Mouse (Mus musculus) heart, embryonic 11.5 days (tissue): ENCODE measurements around the gene Fam187b. TPM values are rescaled to one million over a fixed set of nuclear protein-coding genes. Genes with fewer than 3 reads are reported as not detected.
"Not testable (repeated sequence)": the region's sequence is repeated elsewhere in the genome, so short reads cannot be mapped to it uniquely, and the experiment has no call there.

Source experiments
- ATAC-seq: fragments of 200-750 bp; cut with Nextera tagmentation; replicated peaks from 2 replicates; pipeline ENCODE4 v1.8.0; 2017; ENCODE audit warnings: moderate library complexity; ENCODE audit not compliant: insufficient number of reproducible peaks, low FRiP score, low TSS enrichment
- H3K27ac ChIP-seq: fragments of 300-500 bp; sonication (generic); 2 replicates; pipeline ENCODE4 v1.5.1; 2014; ENCODE audit warnings: mild to moderate bottlenecking, low read depth, low read length
- H3K27me3 ChIP-seq: fragments of 300-500 bp; sonication (generic); 2 replicates; pipeline ENCODE4 v1.6.1; 2014; ENCODE audit warnings: mild to moderate bottlenecking, low read length, mixed read lengths; ENCODE audit not compliant: control insufficient read depth, insufficient read depth
- H3K36me3 ChIP-seq: fragments of 300-500 bp; sonication (generic); 2 replicates; pipeline ENCODE4 v1.6.1; 2014; ENCODE audit warnings: mild to moderate bottlenecking, low read length, moderate library complexity, mixed read lengths; ENCODE audit not compliant: control insufficient read depth, insufficient read depth
- H3K4me1 ChIP-seq: fragments of 300-500 bp; sonication (generic); 2 replicates; pipeline ENCODE4 v1.6.1; 2014; ENCODE audit warnings: low read length; ENCODE audit not compliant: control insufficient read depth, insufficient read depth
- H3K4me2 ChIP-seq: fragments of 300-500 bp; sonication (generic); 2 replicates; pipeline ENCODE4 v1.6.1; 2014; ENCODE audit warnings: mild to moderate bottlenecking, moderate library complexity
- H3K4me3 ChIP-seq: fragments of 300-500 bp; sonication (generic); 2 replicates; pipeline ENCODE4 v1.5.1; 2014; ENCODE audit warnings: low read depth, low read length
- H3K9ac ChIP-seq: fragments of 300-500 bp; sonication (generic); 2 replicates; pipeline ENCODE4 v1.6.1; 2014; ENCODE audit warnings: mild to moderate bottlenecking, low read depth, low read length, moderate library complexity
- H3K9me3 ChIP-seq: fragments of 300-500 bp; sonication (generic); replicated peaks from 2 replicates; pipeline ENCODE4 v1.6.1; 2016; ENCODE audit warnings: low read length; ENCODE audit not compliant: control insufficient read depth
- WGBS: fragments of 180-500 bp; shearing (Covaris S2); extraction: QIAGEN DNeasy Blood & Tissue Kit; methylation state at CpG from one replicate; pipeline ENCODE4 v1.1.7; 2014; ENCODE audit not compliant: insufficient replicate concordance; 5-methylcytosine and 5-hydroxymethylcytosine counted together
- polyA plus RNA-seq: library from polyadenylated mRNA; unstranded; fragments of >200 nt; fragmentation: Nextera tagmentation; extraction: Ambion mirVana; gene quantifications from 2 replicates; pipeline ENCODE4 v1.2.1, GENCODE M21; 2014

Fam187b gene
- polyA plus RNA-seq, 1 experiment from 2014 or later = 0.89 TPM

GRCm38 (mm10) chr7:30945466-30945865 lies 28.1 kb upstream of the Fam187b start:
- not testable (repeated sequence) for H3K4me3 ChIP-seq, ATAC-seq, H3K4me2 ChIP-seq, H3K4me1 ChIP-seq, H3K9me3 ChIP-seq, H3K36me3 ChIP-seq, H3K27ac ChIP-seq, H3K9ac ChIP-seq, H3K27me3 ChIP-seq
- WGBS = 87% methylated on average over 7 of the region's 7 CpGs

GRCm38 (mm10) chr7:30945876-30946275 lies 27.7 kb upstream of the Fam187b start:
- H3K4me3 ChIP-seq = no peak overlapping the region
- peaks cover 2% of the 10 kb centered on the region; the same call in 1 of the 2 replicates for H3K36me3 ChIP-seq
- no peak overlapping the region for H3K4me2 ChIP-seq
- no peak for ATAC-seq
- no peaks in the 10 kb centered on the region for H3K4me1 ChIP-seq
- no peaks in the 10 kb centered on the region for H3K9me3 ChIP-seq
- H3K27me3 ChIP-seq = no peaks in the 10 kb centered on the region
- no peak overlapping the region for H3K27ac ChIP-seq
- WGBS = 97% methylated on average over 7 of the region's 7 CpGs
- no peak overlapping the region for H3K9ac ChIP-seq

- not testable (repeated sequence) for H3K27ac ChIP-seq, H3K4me1 ChIP-seq, H3K4me3 ChIP-seq, H3K4me2 ChIP-seq, H3K27me3 ChIP-seq, H3K9me3 ChIP-seq, ATAC-seq, H3K9ac ChIP-seq
- 93% methylated on average over 3 of the region's 3 CpGs for WGBS
- H3K36me3 ChIP-seq = peaks cover 21% of the 10 kb centered on the region
Observed at GRCm38 (mm10) chr7:30949902-30950301, 23.7 kb upstream of the Fam187b start.

DNA sequence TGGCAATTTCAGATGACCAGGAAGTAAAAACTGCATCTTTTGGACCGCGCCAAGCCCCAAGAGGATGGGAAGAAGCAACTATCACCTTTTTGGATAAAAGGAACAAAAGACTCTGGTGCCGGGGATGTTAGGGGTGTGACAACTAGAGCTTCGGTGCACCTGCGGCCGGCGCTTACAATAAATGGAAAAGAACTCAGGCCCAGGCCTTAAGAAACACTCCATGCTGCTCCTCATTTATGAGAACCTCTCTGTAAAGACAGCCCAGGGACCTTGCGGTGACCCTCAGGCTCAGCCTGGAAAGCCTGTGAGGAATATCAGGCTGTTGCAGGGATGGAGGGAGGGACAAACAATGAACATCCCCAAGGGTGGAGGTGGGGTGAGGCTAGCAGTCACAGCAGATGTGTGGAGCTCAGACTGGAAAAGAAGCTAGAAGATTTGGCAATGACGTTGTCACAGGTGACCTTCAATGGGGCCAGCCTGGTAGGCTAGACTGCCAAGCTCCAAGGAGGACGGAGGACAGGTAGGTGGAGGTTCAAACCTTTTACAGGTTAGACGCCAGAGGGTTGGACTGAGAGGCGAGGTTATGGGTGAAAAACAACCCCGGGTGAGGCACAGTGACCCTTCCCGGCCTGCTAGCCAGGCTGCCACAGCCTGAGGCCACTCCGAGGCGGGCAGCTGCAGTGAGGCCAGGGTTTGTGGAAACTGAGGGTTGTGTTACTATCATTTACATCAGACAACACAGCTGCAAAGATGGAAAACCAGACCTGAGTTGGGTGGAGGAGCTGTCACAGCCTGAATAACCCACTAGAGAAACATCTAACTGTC lies 20.9 kb upstream of the Fam187b start:
- Histone ChIP-seq H3K9ac (no peak overlapping the region), H3K4me1 (peaks cover 4% of the 10 kb centered on the region; the same call in 1 of the 2 replicates), H3K27ac (no peak overlapping the region), H3K4me2 (no peak overlapping the region), H3K27me3 (no peaks in the 10 kb centered on the region), H3K9me3 (no peaks in the 10 kb centered on the region), H3K4me3 (no peak overlapping the region), H3K36me3 (peaks cover 24% of the 10 kb centered on the region)
- WGBS = 91% methylated on average over 16 of the region's 16 CpGs
- ATAC-seq = no peak

DNA sequence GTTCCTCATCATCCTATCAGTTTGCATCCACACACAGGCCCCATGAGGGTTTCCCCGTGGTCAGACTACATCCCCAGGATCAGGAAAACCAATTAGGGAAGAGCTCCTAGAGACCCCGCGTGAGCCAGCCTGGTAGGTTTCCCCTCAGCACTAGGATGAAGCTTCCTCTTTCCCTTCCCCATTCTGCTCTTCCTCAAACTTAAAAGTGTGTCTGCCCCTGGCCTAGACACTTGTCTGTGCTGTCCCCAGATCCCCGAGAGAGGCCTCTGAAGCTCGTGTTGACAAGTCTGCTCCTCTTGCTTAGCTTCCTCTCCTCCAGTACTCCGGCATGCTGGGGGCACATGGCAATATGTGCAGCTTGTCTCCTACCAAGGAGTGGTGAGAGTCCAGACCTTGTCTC lies 20.1 kb upstream of the Fam187b start:
- H3K9me3 ChIP-seq = no peaks in the 10 kb centered on the region
- no peaks in the 10 kb centered on the region for H3K27me3 ChIP-seq
- WGBS = 82% methylated on average over 6 of the region's 6 CpGs
- ATAC-seq = no peak
- H3K4me2 ChIP-seq = no peak overlapping the region
- no peak overlapping the region for H3K9ac ChIP-seq
- H3K27ac ChIP-seq = no peak overlapping the region
- H3K36me3 ChIP-seq = peaks cover 24% of the 10 kb centered on the region
- no peak overlapping the region for H3K4me3 ChIP-seq
- H3K4me1 ChIP-seq = peaks cover 10% of the 10 kb centered on the region

- ATAC-seq = no peak
- no peaks in the 10 kb centered on the region for H3K9me3 ChIP-seq
- H3K36me3 ChIP-seq = peaks cover 24% of the 10 kb centered on the region
- WGBS = 92% methylated on average over 3 of the region's 3 CpGs
- H3K4me3 ChIP-seq = no peak overlapping the region
- no peak overlapping the region for H3K9ac ChIP-seq
- H3K4me2 ChIP-seq = no peak overlapping the region
- H3K27me3 ChIP-seq = no peaks in the 10 kb centered on the region
- H3K27ac ChIP-seq = no peak overlapping the region
- H3K4me1 ChIP-seq = peaks cover 10% of the 10 kb centered on the region
Observed at GRCm38 (mm10) chr7:30954036-30954435, 19.6 kb upstream of the Fam187b start.

- H3K9me3 ChIP-seq = no peaks in the 10 kb centered on the region
- peak overlapping the region; percentile 79 for H3K4me2 ChIP-seq
- H3K36me3 ChIP-seq = peaks cover 24% of the 10 kb centered on the region
- H3K9ac ChIP-seq = no peak overlapping the region
- H3K27me3 ChIP-seq = no peaks in the 10 kb centered on the region
- H3K4me1 ChIP-seq = peaks cover 10% of the 10 kb centered on the region
- no peak overlapping the region for H3K27ac ChIP-seq
- ATAC-seq = no peak
- WGBS = 88% methylated on average over 12 of the region's 12 CpGs
- peak overlapping the region; percentile 98 for H3K4me3 ChIP-seq
Observed at GRCm38 (mm10) chr7:30954971-30955520, 18.5 kb upstream of the Fam187b start.

DNA sequence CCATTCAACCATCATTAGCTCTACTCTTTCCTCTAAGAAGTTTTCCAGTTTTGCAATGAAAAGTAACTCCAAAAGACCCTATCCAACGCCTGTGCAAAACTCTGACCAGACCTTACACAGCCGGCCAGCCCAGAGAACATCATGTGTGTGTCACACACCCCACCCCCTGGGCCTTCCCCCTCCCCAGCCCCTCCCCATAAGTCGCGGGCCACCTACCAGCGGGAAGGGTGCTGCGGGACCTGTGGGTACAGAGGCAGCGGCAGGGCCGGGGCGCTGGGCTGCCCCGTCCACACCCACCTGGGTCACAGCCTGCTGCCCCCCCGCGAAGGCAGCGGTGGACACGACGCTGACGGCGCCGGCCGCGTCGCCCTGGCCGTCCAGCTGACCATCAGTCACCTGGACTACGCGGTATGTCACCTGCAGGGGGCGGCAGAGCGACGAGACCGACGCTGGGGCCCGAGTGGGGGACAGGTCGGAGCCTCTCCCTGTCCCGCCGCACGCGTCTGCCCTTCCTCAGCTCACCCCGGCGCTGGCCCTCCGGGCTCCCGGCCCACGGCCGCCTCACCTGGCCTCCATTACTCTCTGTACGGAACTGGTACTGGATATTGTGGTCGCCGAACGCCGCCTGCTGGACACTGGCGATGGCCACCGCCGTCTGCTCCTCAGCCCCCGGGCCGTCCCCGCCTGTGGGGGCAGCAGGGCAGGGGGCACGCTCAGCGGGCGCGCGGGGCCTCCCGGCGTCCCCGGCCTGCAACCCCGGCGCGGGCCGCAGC lies 17.8 kb upstream of the Fam187b start:
- Histone ChIP-seq H3K4me2 (peak overlapping the region; percentile 79), H3K36me3 (peaks cover 22% of the 10 kb centered on the region), H3K27ac (peak overlapping the region; percentile 98), H3K9me3 (no peaks in the 10 kb centered on the region), H3K9ac (peak overlapping the region; percentile 98), H3K4me3 (peak overlapping the region; percentile 98), H3K27me3 (no peaks in the 10 kb centered on the region), H3K4me1 (peaks cover 10% of the 10 kb centered on the region)
- ATAC-seq = peak; percentile 71
- WGBS = under 1% methylated on average over 63 of the region's 64 CpGs
